In the genomic region with DNA sequence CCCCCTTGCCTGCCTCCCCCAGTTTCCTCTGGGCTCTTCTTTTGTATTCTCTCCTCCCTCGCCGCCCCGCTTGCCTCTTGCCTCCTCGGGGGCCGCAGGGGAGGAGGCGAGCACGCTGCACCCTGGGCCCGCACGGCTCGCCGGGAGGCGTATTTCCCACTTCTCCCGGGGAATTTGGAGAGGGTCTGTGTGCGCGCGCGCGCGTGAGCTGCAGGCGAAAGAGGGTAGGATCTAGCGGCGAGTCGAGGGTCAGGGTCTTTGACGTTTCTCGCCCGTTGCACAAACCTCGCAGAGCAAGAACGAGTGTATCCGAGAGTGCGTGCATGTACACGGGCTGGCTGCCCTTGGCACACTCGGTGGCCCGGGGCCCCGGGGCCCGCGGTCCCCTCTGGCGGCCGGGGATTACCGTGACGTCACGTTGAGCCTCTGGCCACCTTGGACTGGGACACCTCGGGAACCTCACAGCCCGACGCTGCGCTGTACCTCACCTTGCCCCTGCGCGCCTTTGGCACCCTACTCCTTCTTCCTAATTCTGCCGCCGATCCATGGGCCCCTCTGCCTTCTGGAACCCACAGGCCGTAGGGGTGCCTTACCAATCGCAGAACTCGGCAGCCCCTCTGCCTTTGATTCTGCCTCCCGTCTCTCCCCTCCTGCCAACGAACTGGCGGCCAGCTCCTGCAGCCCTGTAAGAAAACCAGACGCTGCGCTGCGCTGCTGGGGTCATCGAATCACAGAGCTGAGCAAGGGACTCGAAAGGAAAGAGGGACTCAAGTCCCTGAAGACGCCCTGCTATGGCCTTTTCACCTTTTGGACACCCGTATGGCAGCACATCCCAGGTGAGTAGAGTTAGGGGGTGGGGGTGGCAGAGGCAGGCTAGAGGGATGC, we compare ENCODE assay signal across 9 mouse cellular contexts. TPM values are rescaled to one million over a fixed set of nuclear protein-coding genes. Genes with fewer than 3 reads are reported as not detected.
DNase-seq lines count a peak whose midpoint lies in the region; ATAC-seq and TF ChIP-seq lines count a peak whose summit lies in the region.
"Had no signal": no experiment of that assay in that cellular context is flagged by ENCODE, and none has a peak within 500 bp of the region (broad histone marks: within the 10 kb centered on the region; RNA-seq: fewer than 3 reads in every experiment).

A gene (plus strand): TSS at position 45 of the 885 bp plus-strand sequence.

- H3K27me3 ChIP-seq in testis, adult 2 months (ENCODE audit: control insufficient read depth, insufficient read depth, low read length): no peaks in the 10 kb centered on the region
- H3K27me3 ChIP-seq in forebrain, embryonic 16.5 days (replicated peaks; ENCODE audit: control insufficient read depth, insufficient read depth, low read length): peaks cover 91% of the 10 kb centered on the region
- peaks cover 93% of the 10 kb centered on the region for H3K27me3 ChIP-seq in limb, embryonic 15.5 days
- H3K27me3 ChIP-seq in stomach, postnatal 0 days (ENCODE audit: control insufficient read depth, insufficient read depth, low read length): peaks cover 24% of the 10 kb centered on the region

- no peaks in the 10 kb centered on the region for H3K36me3 ChIP-seq in testis, adult 2 months (ENCODE audit: control insufficient read depth, insufficient read depth, low read length)
- no peaks in the 10 kb centered on the region for H3K36me3 ChIP-seq in forebrain, embryonic 16.5 days (ENCODE audit: control insufficient read depth, insufficient read depth)
- no peaks in the 10 kb centered on the region for H3K36me3 ChIP-seq in limb, embryonic 15.5 days
- H3K36me3 ChIP-seq in stomach, postnatal 0 days (ENCODE audit: control insufficient read depth, insufficient read depth, low read length): no peaks in the 10 kb centered on the region

- intact Hi-C loops in left cerebral cortex, postnatal 10 days (cut with DNase I): loop anchor here (10.0 kb wide), 1 partner anchor 870 kb away; a partner anchor contains a TSS
- intact Hi-C loops in gastrocnemius, postnatal 14 days (cut with DNase I; ENCODE audit: low total_unique reads): no loop called here
- intact Hi-C loops in gastrocnemius, postnatal 36 days (cut with DNase I): no loop called here

- peak within 1 kb of the TSS; percentile 42; the same call in 1 of the 2 replicates for H3K9ac ChIP-seq in forebrain, embryonic 16.5 days (replicated peaks; ENCODE audit: low read depth, low read length)
- H3K9ac ChIP-seq in limb, embryonic 15.5 days: 0 out of 2 replicates have a peak within 1 kb of the TSS, but pooled peaks have one; percentile 27
- no peak within 1 kb of the TSS for H3K9ac ChIP-seq in stomach, postnatal 0 days (ENCODE audit: low read length)

- peaks cover 6% of the 10 kb centered on the region for H3K4me1 ChIP-seq in testis, adult 2 months (ENCODE audit: control insufficient read depth, insufficient read depth, low read length)
- H3K4me1 ChIP-seq in forebrain, embryonic 16.5 days (replicated peaks; ENCODE audit: control insufficient read depth, insufficient read depth, low read length): peaks cover 30% of the 10 kb centered on the region
- H3K4me1 ChIP-seq in limb, embryonic 15.5 days: peaks cover 30% of the 10 kb centered on the region
- peaks cover 4% of the 10 kb centered on the region for H3K4me1 ChIP-seq in stomach, postnatal 0 days (replicated peaks; ENCODE audit: control insufficient read depth, insufficient read depth)

- DNase-seq in testis, postnatal 14 days (ENCODE audit: low spot score): no peak
- DNase-seq in stomach, postnatal 0 days (ENCODE audit: low spot score): no peak
- DNase-seq in left cerebral cortex, postnatal 10 days (ENCODE audit: extremely low spot score in 1 of 2, low spot score in 2 of 2): no peak
- DNase-seq in gastrocnemius, postnatal 14 days: no peak
- no peak for DNase-seq in gastrocnemius, postnatal 36 days

- H3K4me2 ChIP-seq in forebrain, embryonic 16.5 days (ENCODE audit: low read length): peak within 1 kb of the TSS; percentile 82
- H3K4me2 ChIP-seq in limb, embryonic 15.5 days: peak within 1 kb of the TSS; percentile 86
- peak within 1 kb of the TSS; percentile 50 for H3K4me2 ChIP-seq in stomach, postnatal 0 days (replicated peaks; ENCODE audit: low read depth)

- no peak for TF ChIP-seq CTCF in testis, adult 2 months (IDR thresholded peaks at IDR 0.05; ENCODE audit: control insufficient read depth, insufficient read depth, insufficient replicate concordance, low read depth, low read length)
- no peak for TF ChIP-seq CTCF in stomach, postnatal 0 days (IDR thresholded peaks at IDR 0.05; ENCODE audit: low read depth)

- under 1% methylated on average over 59 of the region's 62 CpGs for WGBS in forebrain, embryonic 16.5 days
- under 1% methylated on average over 59 of the region's 62 CpGs for WGBS in limb, embryonic 15.5 days
- under 1% methylated on average over 60 of the region's 62 CpGs for WGBS in stomach, postnatal 0 days

- peak within 1 kb of the TSS; percentile 23 for H3K4me3 ChIP-seq in testis, adult 2 months (ENCODE audit: control insufficient read depth, low read depth, low read length)
- peak within 1 kb of the TSS; percentile 42 for H3K4me3 ChIP-seq in forebrain, embryonic 16.5 days (replicated peaks; ENCODE audit: low read length)
- peak within 1 kb of the TSS; percentile 46 for H3K4me3 ChIP-seq in limb, embryonic 15.5 days
- peak within 1 kb of the TSS; percentile 31 for H3K4me3 ChIP-seq in stomach, postnatal 0 days (ENCODE audit: low read depth, low read length)

- ATAC-seq in forebrain, embryonic 16.5 days: peak; percentile 39; the same call in 1 of the 2 replicates
- ATAC-seq in limb, embryonic 15.5 days (ENCODE audit: insufficient number of reproducible peaks, low FRiP score, low TSS enrichment, low read depth): no peak
- no peak for ATAC-seq in stomach, postnatal 0 days (ENCODE audit: low FRiP score, low TSS enrichment)

- no peak for TF ChIP-seq POLR2A in testis, adult 2 months (IDR thresholded peaks at IDR 0.05; ENCODE audit: control insufficient read depth, low read depth, low read length)

- no peak within 1 kb of the TSS for H3K27ac ChIP-seq in testis, adult 2 months (ENCODE audit: control insufficient read depth, insufficient read depth, low read depth, low read length)
- H3K27ac ChIP-seq in forebrain, embryonic 16.5 days (ENCODE audit: low read length): no peak within 1 kb of the TSS
- no peak within 1 kb of the TSS for H3K27ac ChIP-seq in limb, embryonic 15.5 days
- no peak within 1 kb of the TSS for H3K27ac ChIP-seq in stomach, postnatal 0 days (replicated peaks)

- TF ChIP-seq EP300 in stomach, postnatal 0 days (optimal IDR thresholded peaks at IDR 0.05): no peak

- no peaks in the 10 kb centered on the region for H3K9me3 ChIP-seq in forebrain, embryonic 16.5 days (ENCODE audit: control insufficient read depth, low read length)
- no peaks in the 10 kb centered on the region for H3K9me3 ChIP-seq in limb, embryonic 15.5 days
- no peaks in the 10 kb centered on the region for H3K9me3 ChIP-seq in stomach, postnatal 0 days (ENCODE audit: control insufficient read depth, low read length)

RNA-seq across cellular contexts. Expression of the gene that starts here (rescaled TPM):
- polyA plus RNA-seq in testis, adult 2 months (2012; rRNA removed): not detected in 2 replicates
- polyA plus RNA-seq in forebrain, embryonic 16.5 days (2015; fragmentation: Nextera tagmentation; extraction: Ambion mirVana): 0.14 and 0.16 TPM in 2 replicates
- 5.6 and 7.6 TPM in 2 replicates for polyA plus RNA-seq in limb, embryonic 15.5 days (2015; fragmentation: Nextera tagmentation; extraction: Ambion mirVana)
- polyA plus RNA-seq in stomach, postnatal 0 days (2015; fragmentation: Nextera tagmentation; extraction: Ambion mirVana): not detected in 2 replicates
- total RNA-seq in left cerebral cortex, postnatal 10 days (2021): under 1 TPM; 0.09 to 0.20 TPM
- total RNA-seq in gastrocnemius, postnatal 14 days (2021): not detected
- not detected for total RNA-seq in gastrocnemius, postnatal 36 days (2021)
- polyA plus RNA-seq: kidney, adult 2 months had no signal

Comparison
In these comparisons a context has a peak if more than half of its experiments do, and no peak if none do; other contexts are left out.
1. Peak in ATAC-seq, H3K4me3 ChIP-seq, H3K9ac ChIP-seq and H3K4me2 ChIP-seq in forebrain, embryonic 16.5 days; RNA of the gene not detected or under 1 TPM.